Mouse (Mus musculus): ENCODE data around the gene Gm9774.

Gm9774 gene

DNA sequence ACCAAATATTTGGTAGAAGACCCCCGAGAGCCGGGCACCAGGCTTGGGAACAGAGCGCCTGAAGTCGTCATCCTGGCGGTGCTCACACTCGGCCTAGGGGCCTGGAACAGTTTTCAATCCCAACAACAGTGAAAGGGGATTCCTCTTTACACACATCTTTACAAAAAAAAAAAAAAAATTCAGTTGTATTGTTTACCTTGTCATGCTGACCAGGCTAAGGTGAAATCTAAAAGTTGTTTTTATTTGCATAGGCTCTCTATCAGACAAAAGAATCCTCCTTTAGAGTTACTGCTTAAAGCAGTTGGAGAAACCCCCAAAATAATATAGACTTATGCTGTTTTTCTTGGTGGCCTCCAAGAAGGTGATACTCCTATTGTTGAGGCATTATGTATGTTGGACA is at the start of gene Gm9774:
Gm9774 (minus strand) TSS at position 101 of the 400 bp plus-strand sequence.
- TF ChIP-seq NANOG (IDR thresholded peaks at IDR 0.05; ENCODE audit: borderline replicate concordance, low read length) (no peak), POU5F1 (IDR thresholded peaks at IDR 0.05; ENCODE audit: borderline replicate concordance, low read length) (no peak), CTCF (conservative IDR thresholded peaks at IDR 0.05; ENCODE audit: low read length) (no peak)
- H3K27me3 ChIP-seq (ENCODE audit: insufficient read depth, low read length) = no peaks in the 10 kb centered on the region

DNA sequence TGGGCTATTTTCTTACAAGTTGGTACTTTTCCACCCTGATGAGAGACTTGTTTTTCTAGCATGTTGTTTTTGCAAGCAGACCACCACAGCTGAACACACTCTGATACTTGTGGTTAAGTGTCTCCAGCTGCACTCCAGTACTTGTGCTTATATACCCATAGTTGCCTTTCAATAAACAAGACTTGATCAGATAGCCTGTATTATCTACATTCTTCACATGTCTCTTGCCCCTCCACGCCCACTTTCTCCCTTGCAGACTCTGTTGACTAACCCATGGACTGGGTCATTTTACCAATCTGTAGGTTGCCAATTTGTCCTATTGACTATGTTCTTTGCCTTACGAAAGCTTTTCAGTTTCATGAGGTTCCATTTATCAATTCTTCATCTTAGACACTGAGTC is 40.9 kb upstream of the Gm9774 start:
- Histone ChIP-seq H3K4me1 (replicated peaks; ENCODE audit: low read depth, low read length) (no peaks in the 10 kb centered on the region), H3K4me3 (replicated peaks; ENCODE audit: low read length) (no peak overlapping the region), H3K36me3 (ENCODE audit: insufficient read depth, low read length) (no peaks in the 10 kb centered on the region), H3K9me3 (ENCODE audit: low read length) (no peaks in the 10 kb centered on the region), H3K27me3 (ENCODE audit: insufficient read depth, low read length) (no peaks in the 10 kb centered on the region)
- TF ChIP-seq NANOG (IDR thresholded peaks at IDR 0.05; ENCODE audit: borderline replicate concordance, low read length) (no peak), CTCF (conservative IDR thresholded peaks at IDR 0.05; ENCODE audit: low read length) (no peak), POU5F1 (IDR thresholded peaks at IDR 0.05; ENCODE audit: borderline replicate concordance, low read length) (no peak)

More for the DNA sequence above, at the start of gene Gm9774:
- H3K4me3 ChIP-seq (replicated peaks; ENCODE audit: low read length) = peak within 1 kb of the TSS; percentile 29; the same call in 1 of the 2 replicates
- H3K9me3 ChIP-seq (ENCODE audit: low read length) = no peaks in the 10 kb centered on the region
- no peaks in the 10 kb centered on the region for H3K36me3 ChIP-seq (ENCODE audit: insufficient read depth, low read length)
- no peaks in the 10 kb centered on the region for H3K4me1 ChIP-seq (replicated peaks; ENCODE audit: low read depth, low read length)

DNA sequence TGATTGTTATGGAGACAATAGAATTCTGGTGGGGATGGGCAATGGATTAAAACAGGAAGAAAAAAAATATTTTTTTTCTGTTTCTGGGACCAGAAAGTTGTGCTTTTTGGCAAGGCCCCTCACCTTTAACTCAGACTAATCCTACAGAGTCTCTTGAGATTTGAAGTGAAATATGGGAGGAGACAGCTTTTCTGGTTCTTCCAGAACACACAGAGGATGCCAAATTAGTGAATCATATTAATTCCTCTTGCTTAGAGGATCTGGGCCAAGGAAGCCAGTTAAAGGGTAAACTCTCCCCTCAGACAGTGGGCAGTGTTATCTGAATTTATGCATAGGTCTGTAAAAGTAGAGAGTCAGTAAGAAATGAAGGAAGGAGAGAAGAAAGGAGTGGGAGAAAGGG is 38.2 kb upstream of the Gm9774 start:
- no peak for TF ChIP-seq POU5F1 (IDR thresholded peaks at IDR 0.05; ENCODE audit: borderline replicate concordance, low read length)
- TF ChIP-seq NANOG (IDR thresholded peaks at IDR 0.05; ENCODE audit: borderline replicate concordance, low read length) = no peak
- TF ChIP-seq CTCF (conservative IDR thresholded peaks at IDR 0.05; ENCODE audit: low read length) = no peak
- Histone ChIP-seq H3K36me3 (ENCODE audit: insufficient read depth, low read length) (no peaks in the 10 kb centered on the region), H3K4me3 (replicated peaks; ENCODE audit: low read length) (no peak overlapping the region), H3K27me3 (ENCODE audit: insufficient read depth, low read length) (no peaks in the 10 kb centered on the region), H3K9me3 (ENCODE audit: low read length) (no peaks in the 10 kb centered on the region), H3K4me1 (replicated peaks; ENCODE audit: low read depth, low read length) (no peaks in the 10 kb centered on the region)

GRCm38 (mm10) chr3:92466576-92466975 is 37.4 kb upstream of the Gm9774 start:
- TF ChIP-seq NANOG (IDR thresholded peaks at IDR 0.05; ENCODE audit: borderline replicate concordance, low read length) (no peak), CTCF (conservative IDR thresholded peaks at IDR 0.05; ENCODE audit: low read length) (no peak), POU5F1 (IDR thresholded peaks at IDR 0.05; ENCODE audit: borderline replicate concordance, low read length) (no peak)

DNA sequence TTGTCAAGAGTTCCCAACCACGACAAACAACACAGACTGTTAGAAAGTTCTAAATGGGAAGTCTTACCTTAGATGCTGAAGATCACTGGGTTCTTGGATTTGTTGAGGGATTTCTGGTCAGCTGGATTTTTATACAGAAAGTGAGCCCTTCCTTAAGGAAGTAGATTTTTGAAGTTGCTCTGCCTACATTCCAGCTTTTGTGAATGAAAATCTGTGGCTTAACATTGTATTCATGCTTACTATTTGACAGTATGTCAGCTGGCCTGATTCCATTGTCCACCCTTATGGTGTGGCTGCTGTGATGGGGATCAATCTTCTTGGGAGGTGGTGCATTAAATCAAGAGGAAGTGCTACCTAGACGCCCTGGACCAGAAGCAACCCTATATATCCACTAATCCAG is 29.4 kb upstream of the Gm9774 start, which contains the start of gene Sprr3:
Sprr3 (minus strand) TSS at position 101 of the 400 bp plus-strand sequence.
- Histone ChIP-seq H3K9me3 (ENCODE audit: low read length) (no peaks in the 10 kb centered on the region), H3K36me3 (ENCODE audit: insufficient read depth, low read length) (no peaks in the 10 kb centered on the region), H3K4me3 (replicated peaks; ENCODE audit: low read length) (no peak within 1 kb of the TSS), H3K4me1 (replicated peaks; ENCODE audit: low read depth, low read length) (no peaks in the 10 kb centered on the region), H3K27me3 (ENCODE audit: insufficient read depth, low read length) (no peaks in the 10 kb centered on the region)
- TF ChIP-seq POU5F1 (IDR thresholded peaks at IDR 0.05; ENCODE audit: borderline replicate concordance, low read length) (no peak), CTCF (conservative IDR thresholded peaks at IDR 0.05; ENCODE audit: low read length) (no peak), NANOG (IDR thresholded peaks at IDR 0.05; ENCODE audit: borderline replicate concordance, low read length) (no peak)

More at GRCm38 (mm10) chr3:92466576-92466975, 37.4 kb upstream of the Gm9774 start:
- H3K4me1 ChIP-seq (replicated peaks; ENCODE audit: low read depth, low read length) = no peaks in the 10 kb centered on the region
- H3K36me3 ChIP-seq (ENCODE audit: insufficient read depth, low read length) = no peaks in the 10 kb centered on the region
- no peaks in the 10 kb centered on the region for H3K9me3 ChIP-seq (ENCODE audit: low read length)
- no peaks in the 10 kb centered on the region for H3K27me3 ChIP-seq (ENCODE audit: insufficient read depth, low read length)
- H3K4me3 ChIP-seq (replicated peaks; ENCODE audit: low read length) = no peak overlapping the region

DNA sequence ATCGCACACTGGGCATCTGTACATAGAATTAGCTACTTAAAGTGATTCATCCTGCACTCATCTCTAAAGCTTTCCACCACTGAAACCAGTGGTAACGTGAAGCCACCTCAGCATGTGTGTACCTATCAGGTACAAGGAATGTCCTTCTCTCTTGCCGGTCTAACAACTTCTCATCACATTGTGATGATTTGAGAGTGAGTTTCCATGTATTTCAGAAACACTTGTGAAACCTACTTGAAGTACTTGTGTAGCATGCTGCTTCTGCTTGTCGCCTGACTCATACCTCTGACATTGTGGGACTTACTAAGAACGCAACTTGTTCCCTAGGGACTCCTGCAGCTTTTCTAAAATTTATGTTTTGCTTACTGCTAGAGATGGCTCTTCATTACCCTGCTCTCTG is 25.9 kb upstream of the Gm9774 start:
- Histone ChIP-seq H3K36me3 (ENCODE audit: insufficient read depth, low read length) (no peaks in the 10 kb centered on the region), H3K9me3 (ENCODE audit: low read length) (no peaks in the 10 kb centered on the region), H3K27me3 (ENCODE audit: insufficient read depth, low read length) (no peaks in the 10 kb centered on the region), H3K4me1 (replicated peaks; ENCODE audit: low read depth, low read length) (no peaks in the 10 kb centered on the region), H3K4me3 (replicated peaks; ENCODE audit: low read length) (no peak overlapping the region)
- no peak for TF ChIP-seq CTCF (conservative IDR thresholded peaks at IDR 0.05; ENCODE audit: low read length)
- no peak for TF ChIP-seq NANOG (IDR thresholded peaks at IDR 0.05; ENCODE audit: borderline replicate concordance, low read length)
- TF ChIP-seq POU5F1 (IDR thresholded peaks at IDR 0.05; ENCODE audit: borderline replicate concordance, low read length) = no peak

GRCm38 (mm10) chr3:92440177-92440576 is 11.0 kb upstream of the Gm9774 start:
- no peaks in the 10 kb centered on the region for H3K9me3 ChIP-seq (ENCODE audit: low read length)
- H3K4me3 ChIP-seq (replicated peaks; ENCODE audit: low read length) = no peak overlapping the region
- H3K36me3 ChIP-seq (ENCODE audit: insufficient read depth, low read length) = no peaks in the 10 kb centered on the region
- H3K4me1 ChIP-seq (replicated peaks; ENCODE audit: low read depth, low read length) = no peaks in the 10 kb centered on the region
- H3K27me3 ChIP-seq (ENCODE audit: insufficient read depth, low read length) = no peaks in the 10 kb centered on the region
- TF ChIP-seq POU5F1 (IDR thresholded peaks at IDR 0.05; ENCODE audit: borderline replicate concordance, low read length) (no peak), CTCF (conservative IDR thresholded peaks at IDR 0.05; ENCODE audit: low read length) (no peak), NANOG (IDR thresholded peaks at IDR 0.05; ENCODE audit: borderline replicate concordance, low read length) (no peak)

- Histone ChIP-seq H3K27me3 (ENCODE audit: insufficient read depth, low read length) (no peaks in the 10 kb centered on the region), H3K4me1 (replicated peaks; ENCODE audit: low read depth, low read length) (no peaks in the 10 kb centered on the region), H3K36me3 (ENCODE audit: insufficient read depth, low read length) (no peaks in the 10 kb centered on the region), H3K4me3 (replicated peaks; ENCODE audit: low read length) (no peak within 1 kb of the TSS), H3K9me3 (ENCODE audit: low read length) (no peaks in the 10 kb centered on the region)
- no peak for TF ChIP-seq POU5F1 (IDR thresholded peaks at IDR 0.05; ENCODE audit: borderline replicate concordance, low read length)
- TF ChIP-seq CTCF (conservative IDR thresholded peaks at IDR 0.05; ENCODE audit: low read length) = no peak
- TF ChIP-seq NANOG (IDR thresholded peaks at IDR 0.05; ENCODE audit: borderline replicate concordance, low read length) = no peak
Observed at GRCm38 (mm10) chr3:92438689-92439088, 9.5 kb upstream of the Gm9774 start, which contains the start of gene Sprr1b. Gene Sprr1b (minus strand): TSS chr3:92438789.

DNA sequence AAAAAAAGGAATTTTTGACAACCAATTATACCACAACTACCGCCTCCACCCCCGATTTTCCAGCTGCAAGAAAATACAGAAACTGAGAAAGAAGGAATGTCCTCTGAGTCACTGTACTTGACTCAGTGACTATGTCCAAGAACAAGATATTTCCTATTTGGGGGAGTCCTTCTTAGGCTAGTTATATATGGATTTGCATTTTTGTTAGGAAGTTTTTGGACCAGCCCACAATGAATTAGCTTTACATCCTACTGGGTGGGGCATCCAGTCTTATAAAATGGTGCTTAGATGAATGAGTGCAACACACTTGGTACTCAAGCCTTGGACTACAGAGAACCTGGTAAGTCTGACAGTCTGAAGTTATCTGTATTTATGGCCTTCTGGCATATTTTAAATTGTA is 3.1 kb upstream of the Gm9774 start, which contains the start of gene Sprr2k:
Sprr2k (plus strand) TSS at position 301 of the 400 bp plus-strand sequence.
- H3K36me3 ChIP-seq (ENCODE audit: insufficient read depth, low read length) = no peaks in the 10 kb centered on the region
- no peak for TF ChIP-seq CTCF (conservative IDR thresholded peaks at IDR 0.05; ENCODE audit: low read length)
- no peak for TF ChIP-seq POU5F1 (IDR thresholded peaks at IDR 0.05; ENCODE audit: borderline replicate concordance, low read length)
- no peak for TF ChIP-seq NANOG (IDR thresholded peaks at IDR 0.05; ENCODE audit: borderline replicate concordance, low read length)
- no peaks in the 10 kb centered on the region for H3K4me1 ChIP-seq (replicated peaks; ENCODE audit: low read depth, low read length)
- H3K9me3 ChIP-seq (ENCODE audit: low read length) = no peaks in the 10 kb centered on the region
- no peaks in the 10 kb centered on the region for H3K27me3 ChIP-seq (ENCODE audit: insufficient read depth, low read length)
- H3K4me3 ChIP-seq (replicated peaks; ENCODE audit: low read length) = no peak within 1 kb of the TSS
